Mouse (Mus musculus) forebrain, postnatal 0 days (tissue): ENCODE measurements around the gene Ugt1a8. TPM values are rescaled to one million over a fixed set of nuclear protein-coding genes. Genes with fewer than 3 reads are reported as not detected.

Experiments
- ATAC-seq: fragments of 200-750 bp; cut with Nextera tagmentation; 2 replicates; pipeline ENCODE4 v1.8.0; 2017; ENCODE audit warnings: mild to moderate bottlenecking, moderate library complexity
- DNase-seq: peaks from one replicate; pipeline ENCODE4 v3.0.0-alpha.2; 2015
- H3K27ac ChIP-seq: fragments of 300-500 bp; sonication (generic); 2 replicates; pipeline ENCODE4 v1.5.1; 2014; ENCODE audit warnings: low read depth, mild to moderate bottlenecking, antibody characterized with exemption, low read length, moderate library complexity, mixed read lengths
- H3K27me3 ChIP-seq: fragments of 300-500 bp; sonication (generic); 2 replicates; pipeline ENCODE4 v1.6.1; 2014; ENCODE audit warnings: mild to moderate bottlenecking, low read length, mixed read lengths; ENCODE audit not compliant: insufficient read depth
- H3K36me3 ChIP-seq: fragments of 300-500 bp; sonication (generic); 2 replicates; pipeline ENCODE4 v1.6.1; 2014; ENCODE audit warnings: mild to moderate bottlenecking, moderate library complexity; ENCODE audit not compliant: insufficient read depth
- H3K4me1 ChIP-seq: fragments of 300-500 bp; sonication (generic); 2 replicates; pipeline ENCODE4 v1.6.1; 2014; ENCODE audit warnings: antibody characterized with exemption; ENCODE audit not compliant: insufficient read depth
- H3K4me2 ChIP-seq: fragments of 300-500 bp; sonication (generic); 2 replicates; pipeline ENCODE4 v1.6.1; 2014; ENCODE audit warnings: low read depth, mild to moderate bottlenecking, moderate library complexity
- H3K4me3 ChIP-seq: fragments of 300-500 bp; sonication (generic); 2 replicates; pipeline ENCODE4 v1.5.1; 2014; ENCODE audit warnings: low read depth, low read length, mixed read lengths
- H3K9ac ChIP-seq: fragments of 300-500 bp; sonication (generic); 2 replicates; pipeline ENCODE4 v1.6.1; 2014; ENCODE audit warnings: mild to moderate bottlenecking
- H3K9me3 ChIP-seq: fragments of 300-500 bp; sonication (generic); 2 replicates; pipeline ENCODE4 v1.6.1; 2016; ENCODE audit warnings: low read length
- CTCF ChIP-seq: sonication (generic); IDR thresholded peaks from 2 replicates; pipeline ENCODE4 v1.5.1; 2016; ENCODE audit warnings: antibody characterized with exemption, control low read depth, low read depth
- whole genome bisulfite sequencing: fragments of 180-500 bp; shearing (Covaris S2); extraction: QIAGEN DNeasy Blood & Tissue Kit; methylation state at CpG from one replicate; pipeline ENCODE4 v1.1.7; 2014; 5-methylcytosine and 5-hydroxymethylcytosine counted together
- polyA plus RNA-seq: library from polyadenylated mRNA; unstranded; fragments of >200 nt; fragmentation: Nextera tagmentation; extraction: Ambion mirVana; gene quantifications from 2 replicates; pipeline ENCODE4 v1.2.1, GENCODE M21; 2015
- total RNA-seq: library from RNA; depleted of rRNA; stranded (reverse); fragments of >200 nt; gene quantifications from 2 replicates; pipeline ENCODE4 v1.2.3, GENCODE M21; 2014

Gene Ugt1a8
- total and polyA plus RNA-seq, 2 experiments from 2014 or later = not detected

DNA sequence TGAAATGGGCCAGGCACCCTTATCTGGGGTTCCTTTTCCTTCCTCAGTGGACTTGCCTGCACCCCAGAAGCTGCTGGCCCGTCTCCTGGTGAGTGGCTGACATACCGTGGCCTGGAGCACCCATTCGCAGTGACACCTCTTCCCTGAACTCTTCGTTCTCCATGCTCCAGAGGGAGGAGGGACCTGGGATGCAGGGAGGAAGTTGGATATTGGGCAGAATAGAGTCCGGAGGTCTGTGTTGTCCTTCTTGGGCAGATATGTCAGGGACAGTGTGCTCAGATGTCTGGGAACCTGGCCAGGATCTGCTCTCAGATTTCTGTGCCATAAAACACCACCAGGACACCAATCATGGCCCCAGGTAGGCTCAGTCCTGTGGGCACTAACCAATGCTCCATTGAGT, 152.5 kb downstream of the Ugt1a8 start:
- TF ChIP-seq CTCF = no peak
- H3K4me3 ChIP-seq = no peak overlapping the region
- H3K9me3 ChIP-seq = peaks cover 97% of the 10 kb centered on the region
- no peaks in the 10 kb centered on the region for H3K4me1 ChIP-seq
- H3K27me3 ChIP-seq = no peaks in the 10 kb centered on the region
- ATAC-seq = no peak
- H3K4me2 ChIP-seq = no peak overlapping the region
- H3K36me3 ChIP-seq = no peaks in the 10 kb centered on the region
- no peak for DNase-seq
- 75% methylated on average over 5 of the region's 5 CpGs for WGBS
- H3K9ac ChIP-seq = no peak overlapping the region
- H3K27ac ChIP-seq = no peak overlapping the region

DNA sequence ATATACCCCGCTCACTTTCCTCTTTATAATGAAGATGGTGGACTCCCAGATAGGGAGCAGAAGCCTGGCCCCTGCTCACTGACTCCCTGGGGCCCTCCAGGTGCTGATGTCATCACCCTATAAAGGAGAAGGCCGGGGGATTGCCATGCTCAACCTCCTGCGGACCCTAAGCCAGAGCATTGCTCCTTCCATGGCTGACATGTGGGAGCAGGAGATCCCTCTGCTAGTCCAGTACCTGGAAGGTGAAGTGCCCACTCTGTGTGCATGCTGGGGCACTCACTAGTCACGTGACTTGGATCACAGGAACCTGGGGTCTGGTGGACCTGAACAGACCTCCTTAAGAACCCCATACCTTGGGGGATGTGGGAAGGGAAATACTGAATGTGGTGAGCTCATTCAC, 153.0 kb downstream of the Ugt1a8 start:
- Histone ChIP-seq H3K4me3 (no peak overlapping the region), H3K36me3 (no peaks in the 10 kb centered on the region), H3K9ac (no peak overlapping the region), H3K4me1 (no peaks in the 10 kb centered on the region), H3K27me3 (no peaks in the 10 kb centered on the region), H3K27ac (no peak overlapping the region), H3K9me3 (peaks cover 97% of the 10 kb centered on the region), H3K4me2 (no peak overlapping the region)
- DNase-seq (no peak), ATAC-seq (no peak)
- 74% methylated on average over 4 of the region's 4 CpGs for WGBS
- no peak for TF ChIP-seq CTCF

DNA sequence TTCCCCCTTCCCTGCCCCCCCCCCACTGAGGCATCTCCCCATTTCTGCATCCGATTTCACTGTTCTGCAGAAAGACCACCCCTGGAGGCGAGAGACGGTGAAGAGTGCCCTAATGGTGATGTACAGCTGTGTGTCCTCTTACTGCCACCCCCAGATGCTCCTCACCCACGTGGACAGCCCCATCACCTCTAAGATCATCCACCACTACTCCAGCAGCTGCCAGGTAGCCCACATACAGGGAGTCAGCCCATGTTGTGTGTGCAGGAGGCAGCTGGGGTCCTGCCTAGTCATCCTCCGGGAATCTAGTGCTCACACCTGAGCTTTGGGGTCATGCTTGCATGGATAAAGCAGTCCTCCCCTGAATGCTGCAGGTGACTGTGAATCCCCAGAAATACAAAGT, 156.2 kb downstream of the Ugt1a8 start:
- ATAC-seq = no peak
- 69% methylated on average over 5 of the region's 5 CpGs for WGBS
- Histone ChIP-seq H3K4me1 (no peaks in the 10 kb centered on the region), H3K9ac (no peak overlapping the region), H3K27ac (no peak overlapping the region), H3K9me3 (peaks cover 100% of the 10 kb centered on the region), H3K27me3 (no peaks in the 10 kb centered on the region), H3K4me3 (no peak overlapping the region), H3K36me3 (no peaks in the 10 kb centered on the region), H3K4me2 (no peak overlapping the region)
- DNase-seq = no peak
- TF ChIP-seq CTCF = no peak

DNA sequence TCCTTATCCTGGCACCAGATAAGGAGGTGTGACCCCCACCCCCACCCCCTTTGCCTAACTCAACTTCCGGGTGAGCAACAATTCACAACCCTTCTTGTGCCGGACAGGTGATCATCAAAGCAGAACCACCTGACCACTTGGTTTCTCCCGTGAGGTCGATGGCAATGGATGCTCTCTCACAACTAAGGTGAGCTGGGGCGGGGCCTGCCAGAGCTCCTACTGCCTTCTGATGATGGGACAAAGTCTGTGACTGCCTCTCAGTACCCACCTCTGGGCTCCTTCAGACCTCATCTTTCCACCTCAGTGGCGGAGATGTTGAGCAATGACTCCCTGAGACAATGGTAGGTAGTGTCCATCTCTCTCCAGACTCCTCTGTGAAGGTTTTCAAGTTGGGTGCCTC, 158.3 kb downstream of the Ugt1a8 start:
- 80% methylated on average over 6 of the region's 6 CpGs for WGBS
- peaks cover 100% of the 10 kb centered on the region for H3K9me3 ChIP-seq
- TF ChIP-seq CTCF = no peak
- H3K4me2 ChIP-seq = no peak overlapping the region
- no peak overlapping the region for H3K9ac ChIP-seq
- no peak overlapping the region for H3K27ac ChIP-seq
- DNase-seq (no peak), ATAC-seq (no peak)
- H3K36me3 ChIP-seq = no peaks in the 10 kb centered on the region
- no peaks in the 10 kb centered on the region for H3K27me3 ChIP-seq
- no peak overlapping the region for H3K4me3 ChIP-seq
- H3K4me1 ChIP-seq = no peaks in the 10 kb centered on the region

DNA sequence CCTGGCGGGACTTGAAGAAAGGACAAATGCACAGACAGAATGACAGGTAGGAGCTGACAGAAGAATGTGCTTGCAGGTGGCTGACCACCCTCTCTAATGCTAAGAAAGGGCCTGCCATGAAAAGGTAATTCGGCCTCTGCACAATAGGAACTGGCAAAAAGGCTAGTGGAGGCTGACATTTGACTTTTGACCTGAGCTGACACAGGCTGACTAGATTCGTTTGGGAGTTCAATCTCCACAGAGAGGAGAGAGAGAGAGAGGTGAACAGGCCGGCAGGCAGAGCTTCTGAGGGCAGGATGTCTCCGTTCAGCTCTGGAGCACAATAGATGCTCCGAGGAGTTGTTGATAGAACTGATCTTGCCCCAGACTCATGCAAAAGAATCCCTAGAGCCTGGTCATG, 158.8 kb downstream of the Ugt1a8 start:
- no peak overlapping the region for H3K4me3 ChIP-seq
- 43% methylated on average over 6 of the region's 6 CpGs for WGBS
- DNase-seq (no peak), ATAC-seq (no peak)
- no peak for TF ChIP-seq CTCF
- H3K4me1 ChIP-seq = no peaks in the 10 kb centered on the region
- H3K36me3 ChIP-seq = no peaks in the 10 kb centered on the region
- peaks cover 100% of the 10 kb centered on the region for H3K9me3 ChIP-seq
- no peak overlapping the region for H3K9ac ChIP-seq
- H3K27ac ChIP-seq = no peak overlapping the region
- no peak overlapping the region for H3K4me2 ChIP-seq
- H3K27me3 ChIP-seq = no peaks in the 10 kb centered on the region

DNA sequence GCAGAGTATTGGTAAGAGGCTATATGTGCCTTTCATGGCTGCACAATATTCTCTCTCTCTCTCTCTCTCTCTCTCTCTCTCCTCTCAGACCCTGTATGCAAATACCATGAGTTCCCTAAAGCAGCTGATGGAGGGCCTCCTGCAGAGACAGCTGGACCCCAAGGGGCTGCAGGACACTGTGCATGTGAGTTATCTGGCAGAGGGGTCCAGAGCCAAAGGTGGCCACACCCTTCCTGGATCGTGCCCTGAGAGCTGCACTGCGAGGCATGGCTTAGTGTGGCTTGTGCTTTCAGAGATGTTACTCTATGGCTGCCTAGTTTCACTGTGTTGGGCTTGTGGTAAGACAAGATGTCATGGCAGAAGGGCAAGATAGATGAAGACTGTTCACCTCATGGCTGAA, 160.0 kb downstream of the Ugt1a8 start:
- Histone ChIP-seq H3K27ac (no peak overlapping the region), H3K9ac (no peak overlapping the region), H3K4me3 (no peak overlapping the region), H3K36me3 (no peaks in the 10 kb centered on the region), H3K4me2 (no peak overlapping the region), H3K9me3 (peaks cover 96% of the 10 kb centered on the region), H3K27me3 (no peaks in the 10 kb centered on the region), H3K4me1 (no peaks in the 10 kb centered on the region)
- no peak for ATAC-seq
- no peak for TF ChIP-seq CTCF
- WGBS = 46% methylated on average over 2 of the region's 2 CpGs
- DNase-seq = no peak

DNA sequence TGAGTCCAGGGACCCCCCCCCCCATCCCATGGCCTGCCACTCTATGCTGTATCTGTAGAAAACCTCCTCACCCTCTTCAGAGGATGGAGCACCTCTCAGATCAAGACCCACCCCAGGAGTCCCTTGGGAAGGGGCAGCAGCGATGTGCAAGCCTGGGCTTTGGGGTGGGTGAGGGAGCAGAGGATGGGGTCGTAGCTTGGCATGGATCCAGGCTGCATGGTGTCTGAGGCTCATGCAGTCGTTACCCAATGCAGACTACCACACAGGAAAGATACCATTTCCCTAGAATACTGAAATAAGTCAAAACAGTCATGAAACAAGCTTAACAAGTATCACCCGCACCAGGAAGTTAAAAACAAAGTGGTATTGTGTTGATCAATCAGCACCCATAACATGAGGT, 161.0 kb downstream of the Ugt1a8 start:
- no peak for DNase-seq
- peaks cover 96% of the 10 kb centered on the region for H3K9me3 ChIP-seq
- H3K4me2 ChIP-seq = no peak overlapping the region
- 64% methylated on average over 4 of the region's 4 CpGs for WGBS
- no peak for TF ChIP-seq CTCF
- H3K4me1 ChIP-seq = no peaks in the 10 kb centered on the region
- no peak overlapping the region for H3K9ac ChIP-seq
- H3K4me3 ChIP-seq = no peak overlapping the region
- H3K36me3 ChIP-seq = no peaks in the 10 kb centered on the region
- no peak overlapping the region for H3K27ac ChIP-seq
- no peak for ATAC-seq
- no peaks in the 10 kb centered on the region for H3K27me3 ChIP-seq

DNA sequence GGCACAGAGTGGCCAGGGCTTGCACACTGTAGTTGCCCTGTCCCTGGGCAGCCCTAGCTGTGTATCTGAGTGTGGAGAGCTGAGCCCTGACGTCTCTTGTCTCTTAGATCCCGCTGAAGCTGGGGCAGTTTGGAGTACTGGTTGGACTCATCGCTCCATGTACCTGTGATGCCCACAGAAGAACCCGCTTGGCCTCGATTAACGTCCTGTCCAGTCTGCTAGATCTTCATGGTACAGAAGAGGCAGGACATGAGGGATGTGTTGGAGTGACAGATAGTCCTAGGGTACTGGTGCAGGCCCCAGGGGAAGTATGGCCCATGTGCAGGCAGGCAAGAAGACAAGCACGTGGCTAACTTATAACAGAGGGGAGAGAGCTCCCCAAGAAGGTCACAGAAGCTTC, 162.0 kb downstream of the Ugt1a8 start:
- Histone ChIP-seq H3K27me3 (no peaks in the 10 kb centered on the region), H3K36me3 (no peaks in the 10 kb centered on the region), H3K4me2 (no peak overlapping the region), H3K27ac (no peak overlapping the region), H3K9ac (no peak overlapping the region), H3K4me3 (no peak overlapping the region), H3K4me1 (no peaks in the 10 kb centered on the region), H3K9me3 (peaks cover 96% of the 10 kb centered on the region)
- ATAC-seq (no peak), DNase-seq (no peak)
- WGBS = 80% methylated on average over 7 of the region's 7 CpGs
- no peak for TF ChIP-seq CTCF
